Mouse (Mus musculus) layer of hippocampus, postnatal 25 days (tissue): ENCODE data around the gene Sf3a1. TPM values are rescaled to one million over a fixed set of nuclear protein-coding genes. Genes with fewer than 3 reads are reported as not detected.
A peak's percentile ranks its signal among the peaks of the same experiment; 100 is the strongest.

Source experiments
- DNase-seq, 2 experiments: peaks; one replicate each; pipeline ENCODE4 v3.0.0; 2022; ENCODE audit warnings: mixed read lengths in 2 of 2, low spot score in 1 of 2; ENCODE audit errors: extremely low spot score in 1 of 2
- total RNA-seq, 2 experiments: library from RNA; stranded (reverse); gene quantifications; 2 replicates each; pipeline ENCODE4 v1.2.3; 2021

Gene Sf3a1
- total RNA-seq, 2 experiments from 2014 or later, result 68.8 to 69.2 TPM

- DNase-seq, result no peak
Measured at GRCm38 (mm10) chr11:4213107-4213506, 53.0 kb downstream of the Sf3a1 start.

- no peak for DNase-seq
Measured at GRCm38 (mm10) chr11:4214572-4214971, 54.4 kb downstream of the Sf3a1 start.

GRCm38 (mm10) chr11:4215061-4215460 lies 54.9 kb downstream of the Sf3a1 start:
- DNase-seq, result no peak

DNA sequence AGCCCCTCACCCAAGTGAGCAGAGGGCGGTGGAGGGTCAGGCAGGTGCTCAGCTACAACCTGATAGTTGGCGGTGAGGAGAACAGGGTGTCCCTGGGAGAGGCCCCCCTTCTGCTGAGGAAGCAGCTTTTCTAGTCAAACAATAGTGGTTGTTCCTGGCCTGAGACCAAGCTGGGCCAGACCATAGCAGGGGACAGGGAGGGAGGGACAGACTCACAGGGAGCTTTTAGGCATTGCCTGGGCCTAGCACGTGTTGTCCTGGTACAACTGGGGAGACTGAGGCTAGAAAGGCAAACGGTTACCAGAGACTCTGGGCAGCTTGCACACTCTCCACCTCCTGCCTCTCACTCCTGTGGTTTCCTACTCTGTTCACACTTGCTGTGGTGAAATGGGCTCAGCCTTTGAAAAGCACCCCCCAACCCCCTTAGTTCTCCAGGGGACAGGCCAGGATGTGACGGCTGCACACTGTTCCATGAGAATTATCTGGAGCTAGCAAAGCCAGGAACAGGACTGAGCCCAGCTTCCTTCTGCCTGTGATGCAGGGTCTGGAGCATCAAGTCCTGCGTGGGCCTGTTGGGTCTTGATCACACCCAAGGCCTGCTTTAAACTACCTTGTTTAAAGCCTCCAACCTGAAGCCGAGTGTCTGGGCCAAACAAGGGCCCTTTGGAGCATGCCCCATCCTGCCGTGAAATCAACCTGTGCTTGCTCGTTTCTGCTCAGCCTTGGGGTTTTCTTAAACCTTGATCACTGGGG lies 56.3 kb downstream of the Sf3a1 start:
- DNase-seq, result no peak

DNA sequence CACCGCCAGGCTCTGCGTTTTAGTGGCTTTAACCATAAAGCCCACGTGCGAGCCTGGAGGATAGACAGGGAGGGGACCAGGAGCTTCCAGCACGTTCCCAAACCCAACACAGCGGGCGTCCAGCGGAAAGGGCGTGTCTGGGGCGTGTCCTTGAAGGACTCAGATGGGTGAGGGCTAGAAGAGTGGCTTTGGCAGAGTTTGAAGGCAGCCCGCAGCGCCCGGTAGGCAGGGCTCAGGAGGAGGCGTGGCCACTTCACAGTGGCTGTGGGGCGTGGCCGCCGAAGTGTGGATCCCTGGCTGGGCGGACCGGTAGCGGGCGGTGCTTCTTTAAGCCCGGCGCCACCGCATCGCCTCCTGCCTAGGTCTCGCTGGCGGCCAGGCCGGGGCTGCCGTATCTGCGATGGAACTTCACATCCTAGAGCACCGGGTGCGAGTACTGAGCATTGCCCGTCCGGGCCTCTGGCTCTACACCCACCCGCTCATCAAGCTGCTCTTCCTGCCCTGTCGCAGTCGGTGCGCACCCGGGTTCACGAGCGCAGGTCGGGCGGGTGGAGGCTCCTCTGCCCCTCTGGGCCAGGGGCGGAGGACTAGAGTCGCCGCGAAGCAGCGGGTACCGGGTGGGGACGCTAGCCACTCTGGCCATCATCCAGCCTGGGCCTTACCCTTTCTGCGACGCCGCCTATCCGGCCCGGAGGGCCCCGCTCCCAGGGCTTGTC lies 57.9 kb downstream of the Sf3a1 start, which contains the start of gene Castor1:
Gene Castor1 (plus strand): TSS at position 312 of the 716 bp plus-strand sequence.
- DNase-seq, result peak; percentile 39 to 50

DNA sequence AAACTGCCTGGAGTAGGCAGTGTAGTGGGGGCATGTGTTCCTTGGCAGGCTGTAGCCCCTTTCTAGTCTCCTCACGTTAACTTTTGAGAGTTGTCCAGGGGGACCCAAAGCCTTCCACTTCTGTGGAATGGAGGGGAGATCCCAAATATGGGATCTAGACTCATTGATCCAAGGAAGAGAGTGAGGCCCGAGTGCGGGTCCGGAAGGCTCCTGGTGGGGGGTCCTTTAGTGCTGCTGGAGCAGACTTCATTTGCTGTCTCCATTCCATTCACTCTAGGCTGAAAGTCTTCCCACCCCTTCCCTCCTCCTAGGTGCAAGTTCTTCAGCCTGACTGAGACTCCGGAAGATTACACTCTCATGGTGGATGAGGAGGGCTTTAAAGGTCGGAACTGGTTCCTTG lies 58.5 kb downstream of the Sf3a1 start:
- no peak for DNase-seq

- peak; percentile 24 to 62 for DNase-seq
Measured at GRCm38 (mm10) chr11:4219317-4219751, 59.2 kb downstream of the Sf3a1 start.

DNA sequence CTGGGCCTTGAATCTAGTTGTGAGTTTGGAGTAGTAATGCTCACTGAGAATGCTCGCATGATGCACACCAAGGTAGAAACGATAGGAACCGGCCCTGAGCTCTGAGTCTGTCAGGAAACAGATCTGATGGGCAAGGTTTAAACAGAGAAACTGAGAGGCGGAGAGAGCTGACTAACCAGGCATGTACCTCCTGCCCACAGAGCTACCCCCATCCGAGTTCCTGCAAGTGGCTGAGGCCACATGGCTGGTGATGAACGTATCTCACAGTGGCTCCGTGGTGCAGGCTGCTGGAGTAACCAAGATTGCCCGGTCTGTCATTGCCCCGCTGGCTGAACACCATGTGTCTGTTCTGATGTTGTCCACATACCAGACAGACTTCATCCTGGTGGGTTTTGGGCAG lies 59.8 kb downstream of the Sf3a1 start:
- no peak for DNase-seq

DNA sequence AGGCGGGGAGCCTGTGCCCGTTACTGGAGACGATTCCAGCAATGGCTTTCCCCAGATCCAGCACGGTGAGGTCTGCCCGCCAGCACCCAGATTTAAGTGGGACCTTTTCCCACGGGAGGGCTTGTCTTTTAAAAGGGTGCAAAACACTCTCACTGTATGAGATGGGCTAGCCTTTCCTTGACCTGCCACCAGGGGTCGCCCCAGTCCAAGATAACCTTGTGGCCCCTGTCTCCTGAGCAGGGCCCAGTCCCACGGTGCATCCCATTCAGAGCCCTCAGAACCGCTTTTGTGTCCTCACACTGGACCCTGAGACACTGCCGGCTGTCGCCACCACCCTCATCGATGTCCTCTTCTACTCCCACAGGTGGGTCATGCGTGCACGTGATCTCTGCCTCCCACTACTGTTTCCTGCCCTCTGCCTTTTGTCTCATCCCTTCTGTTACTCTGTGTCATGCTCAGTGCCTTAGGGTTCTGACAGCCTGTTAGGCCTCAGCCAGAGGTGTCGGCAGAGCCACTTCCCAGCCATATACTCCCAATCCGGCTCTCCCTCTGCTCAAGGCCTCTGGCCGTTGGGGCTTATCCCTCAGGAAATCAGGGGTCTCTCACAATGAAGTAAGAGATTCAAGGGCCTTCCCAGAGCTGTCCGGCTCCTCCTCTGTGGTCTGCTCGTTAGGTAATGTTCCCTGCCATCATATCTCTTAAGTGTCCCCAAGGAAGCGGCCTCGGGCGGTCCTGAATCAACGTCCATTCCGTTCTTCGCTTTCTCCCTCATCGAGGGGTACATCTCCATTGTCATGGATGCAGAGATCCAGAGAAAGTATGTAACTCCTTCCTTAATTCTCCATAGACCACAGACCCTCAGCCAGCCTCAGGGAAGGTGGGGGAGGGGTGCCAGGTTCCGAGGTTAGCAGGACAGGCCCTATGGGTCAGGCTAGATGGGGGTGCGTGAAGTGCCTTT lies 60.6 kb downstream of the Sf3a1 start:
- DNase-seq, result peak; percentile 49 to 88

DNA sequence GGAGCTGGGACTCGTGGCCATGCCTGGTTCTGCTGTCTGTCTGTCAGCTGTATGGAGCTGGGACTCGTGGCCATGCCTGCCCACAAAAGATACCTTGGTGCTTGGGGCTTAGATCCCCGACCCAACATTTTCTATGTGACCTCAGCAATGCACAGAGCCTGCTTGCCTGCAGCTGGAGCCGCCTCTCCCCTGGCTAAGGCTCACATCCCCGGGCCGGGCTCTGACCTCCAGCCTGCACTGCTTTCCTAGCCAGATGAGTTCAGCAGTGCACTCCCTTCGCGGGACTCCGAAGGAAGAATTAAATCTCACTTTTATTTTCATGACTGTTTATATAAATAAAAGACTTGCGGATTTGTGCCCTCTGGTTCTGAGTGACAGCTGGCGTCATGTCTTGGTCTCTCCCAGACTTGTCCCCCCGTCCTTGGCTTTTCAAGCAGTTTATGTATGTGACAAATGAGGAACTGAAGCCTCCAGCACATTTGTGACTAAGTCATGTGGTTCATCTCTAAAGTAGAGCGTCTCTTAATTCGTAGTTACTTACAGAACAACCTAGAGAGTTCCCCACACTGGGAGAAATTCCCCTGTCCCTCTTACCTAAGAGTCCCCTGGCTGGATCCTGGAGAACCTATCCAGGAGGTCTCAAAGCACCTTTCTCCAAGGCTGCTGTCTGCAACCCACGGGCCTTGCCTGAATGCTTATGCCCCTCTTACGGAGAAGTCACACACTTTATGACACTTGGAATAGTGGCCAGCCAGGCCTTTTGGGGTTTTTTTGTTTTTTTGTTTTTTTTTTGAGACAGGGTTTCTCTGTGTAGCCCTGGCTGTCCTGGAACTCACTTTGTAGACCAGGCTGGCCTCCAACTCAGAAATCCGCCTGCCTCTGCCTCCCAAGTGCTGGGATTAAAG lies 62.1 kb downstream of the Sf3a1 start:
- DNase-seq, result no peak

GRCm38 (mm10) chr11:4223393-4224188 lies 63.4 kb downstream of the Sf3a1 start:
- DNase-seq, result no peak

- DNase-seq, result no peak
Measured at GRCm38 (mm10) chr11:4224223-4224622, 64.1 kb downstream of the Sf3a1 start.

DNA sequence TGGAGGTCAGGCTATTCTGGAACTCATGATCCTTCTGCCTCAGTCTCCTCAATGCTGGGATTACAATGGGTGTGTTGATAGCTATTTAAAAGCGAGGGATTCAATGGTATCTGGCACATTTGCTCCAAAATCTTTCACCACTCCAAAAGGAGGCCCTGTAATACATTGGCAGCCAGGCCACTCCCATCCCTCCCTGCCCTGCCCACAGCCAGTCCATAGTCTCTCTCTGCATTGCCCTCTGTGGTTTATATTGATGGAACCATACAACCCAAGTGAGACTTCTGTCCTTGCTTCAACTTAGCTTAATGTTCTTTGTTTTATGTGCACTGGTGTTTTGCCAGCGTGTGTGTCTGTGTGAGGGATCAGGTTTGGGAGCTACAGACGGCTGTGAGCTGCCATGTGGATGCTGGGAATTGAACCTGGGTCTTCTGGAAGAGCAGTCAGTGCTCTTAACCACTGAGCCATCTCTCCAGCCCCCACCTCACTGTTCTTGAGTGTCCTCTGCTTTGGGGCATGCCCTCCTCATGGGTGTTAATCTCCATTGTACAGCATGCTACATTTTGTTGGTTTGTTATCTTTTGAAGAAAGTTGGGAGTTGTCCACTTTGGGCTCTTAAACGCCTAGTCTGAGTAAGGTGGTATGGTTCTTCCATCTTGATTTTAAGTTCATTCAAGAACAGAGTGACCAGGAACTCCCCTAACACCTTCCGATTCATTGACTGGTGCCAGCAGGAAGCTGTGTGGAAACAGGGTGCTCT lies 66.6 kb downstream of the Sf3a1 start:
- DNase-seq, result no peak

DNA sequence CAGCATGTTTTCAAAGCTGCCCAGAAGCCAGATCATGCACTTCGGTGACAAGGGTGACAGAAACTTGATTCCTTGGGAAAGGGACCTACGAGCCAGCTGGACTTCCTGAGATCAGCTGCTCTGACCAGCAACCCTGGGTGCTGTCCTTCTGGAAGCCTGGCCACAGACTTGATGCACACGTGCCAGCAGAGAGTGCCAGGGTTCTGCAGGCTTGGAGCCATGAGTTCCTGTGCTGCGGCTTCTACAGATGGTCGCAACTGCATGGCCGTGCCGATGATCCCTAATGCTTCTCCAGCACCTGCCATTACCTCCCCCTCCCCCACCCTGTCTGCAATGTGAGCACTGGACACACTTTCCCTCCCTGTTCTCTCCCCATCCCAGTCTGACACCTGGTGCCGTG lies 68.3 kb downstream of the Sf3a1 start:
- no peak for DNase-seq

- no peak for DNase-seq
Measured at GRCm38 (mm10) chr11:4229841-4230240, 69.7 kb downstream of the Sf3a1 start.

- DNase-seq, result no peak
Measured at GRCm38 (mm10) chr11:4231435-4231834, 71.3 kb downstream of the Sf3a1 start.
